Mouse (Mus musculus) MEL (cell line): ENCODE measurements around the gene Gxylt2. TPM values are rescaled to one million over a fixed set of nuclear protein-coding genes. Genes with fewer than 3 reads are reported as not detected.

ENCODE experiments used
- DNase-seq: peaks from one replicate; pipeline ENCODE4 v3.0.0; 2011; ENCODE audit warnings: low read depth, low spot score
- H3K27ac ChIP-seq: 2 replicates; pipeline ENCODE4 v1.5.1; 2012; ENCODE audit warnings: low read depth, mild to moderate bottlenecking, control low read depth, low read length, moderate library complexity; ENCODE audit not compliant: control insufficient read depth
- H3K27me3 ChIP-seq, 2 experiments: fragments of 150-350 bp in 1 of 2; sonication (generic) in 1 of 2; 2 replicates each; pipeline ENCODE4 v1.6.1; 2012; ENCODE audit warnings: low read length in 2 of 2, mild to moderate bottlenecking in 2 of 2, improper control_type of control experiment in 1 of 2, moderate library complexity in 1 of 2; ENCODE audit not compliant: insufficient read depth in 2 of 2, control insufficient read depth in 1 of 2
- H3K36me3 ChIP-seq, 2 experiments: 2 replicates each; pipeline ENCODE4 v1.6.1; 2012 to 2014; ENCODE audit warnings: low read length in 2 of 2, improper control_type of control experiment in 1 of 2, inconsistent platforms in 1 of 2, mild to moderate bottlenecking in 1 of 2; ENCODE audit not compliant: insufficient read depth in 2 of 2, control insufficient read depth in 1 of 2
- H3K4me1 ChIP-seq, 2 experiments: fragments of 150-350 bp in 1 of 2; sonication (generic) in 1 of 2; 2 replicates each; pipeline ENCODE4 v1.6.1; 2012; ENCODE audit warnings: low read length in 2 of 2, improper control_type of control experiment in 1 of 2, mild to moderate bottlenecking in 1 of 2; ENCODE audit not compliant: insufficient read depth in 2 of 2, control insufficient read depth in 1 of 2
- H3K4me3 ChIP-seq, 2 experiments: fragments of 150-350 bp in 1 of 2; sonication (generic) in 1 of 2; 2 replicates each; pipeline ENCODE4 v1.5.1; 2012; ENCODE audit warnings: low read depth in 2 of 2, low read length in 2 of 2, mild to moderate bottlenecking in 2 of 2, moderate library complexity in 2 of 2, control low read depth in 1 of 2, improper control_type of control experiment in 1 of 2; ENCODE audit not compliant: control insufficient read depth in 1 of 2, insufficient read depth in 1 of 2
- H3K79me2 ChIP-seq: 2 replicates; pipeline ENCODE4 v1.6.1; 2012; ENCODE audit warnings: mild to moderate bottlenecking, low read length, moderate library complexity; ENCODE audit not compliant: control insufficient read depth, poor library complexity, insufficient read depth
- H3K9ac ChIP-seq: 2 replicates; pipeline ENCODE4 v1.6.1; 2012; ENCODE audit warnings: low read depth, mild to moderate bottlenecking, control low read depth, low read length, moderate library complexity; ENCODE audit not compliant: control insufficient read depth, poor library complexity, severe bottlenecking
- H3K9me3 ChIP-seq: fragments of 150-350 bp; sonication (generic); replicated peaks from 2 replicates; pipeline ENCODE4 v1.6.1; 2012; ENCODE audit warnings: mild to moderate bottlenecking, low read length, improper control_type of control experiment, moderate library complexity; ENCODE audit not compliant: insufficient read depth
- BHLHE40 ChIP-seq: IDR thresholded peaks from 2 replicates; pipeline ENCODE4 v1.6.1; 2012; ENCODE audit warnings: low read depth, mild to moderate bottlenecking, inconsistent platforms, low read length, improper control_type of control experiment, borderline replicate concordance
- CHD2 ChIP-seq: IDR thresholded peaks from 2 replicates; pipeline ENCODE4 v1.6.1; 2011; ENCODE audit warnings: low read length, improper control_type of control experiment
- CTCF ChIP-seq, 3 experiments: IDR thresholded peaks in 2 of 3; conservative IDR thresholded peaks in 1 of 3; 2 replicates each; pipeline ENCODE4 v1.5.1; 2011 to 2012; ENCODE audit warnings: low read length in 3 of 3, low read depth in 2 of 3, mild to moderate bottlenecking in 2 of 3, improper control_type of control experiment in 1 of 3, inconsistent platforms in 1 of 3, mixed read lengths in 1 of 3, moderate library complexity in 1 of 3; ENCODE audit not compliant: control insufficient read depth in 1 of 3, insufficient read depth in 1 of 3, poor library complexity in 1 of 3, severe bottlenecking in 1 of 3
- ELF1 ChIP-seq: IDR thresholded peaks from 2 replicates; pipeline ENCODE4 v1.6.1; 2014; ENCODE audit warnings: low read depth, mild to moderate bottlenecking, inconsistent platforms, low read length, improper control_type of control experiment, moderate library complexity
- EP300 ChIP-seq, 2 experiments: IDR thresholded peaks; 2 replicates each; pipeline ENCODE4 v1.6.1; 2011; ENCODE audit warnings: improper control_type of control experiment in 2 of 2, low read length in 2 of 2, low read depth in 1 of 2, mild to moderate bottlenecking in 1 of 2
- ETS1 ChIP-seq: IDR thresholded peaks from 2 replicates; pipeline ENCODE4 v1.6.1; 2012; ENCODE audit warnings: low read depth, mild to moderate bottlenecking, inconsistent platforms, low read length, improper control_type of control experiment, moderate library complexity
- GABPA ChIP-seq: IDR thresholded peaks from 2 replicates; pipeline ENCODE4 v1.6.1; 2012; ENCODE audit warnings: low read depth, mild to moderate bottlenecking, inconsistent platforms, low read length, improper control_type of control experiment, moderate library complexity
- GATA1 ChIP-seq: IDR thresholded peaks from 2 replicates; pipeline ENCODE4 v1.6.1; 2011; ENCODE audit warnings: low read depth, low read length, improper control_type of control experiment
- HCFC1 ChIP-seq: IDR thresholded peaks from 2 replicates; pipeline ENCODE4 v1.6.1; 2012; ENCODE audit warnings: low read depth, mild to moderate bottlenecking, inconsistent platforms, low read length, improper control_type of control experiment, moderate library complexity
- MAFK ChIP-seq: IDR thresholded peaks from 2 replicates; pipeline ENCODE4 v1.6.1; 2011; ENCODE audit warnings: low read depth, mild to moderate bottlenecking, low read length, improper control_type of control experiment, borderline replicate concordance
- MAX ChIP-seq: IDR thresholded peaks from 2 replicates; pipeline ENCODE4 v1.6.1; 2011; ENCODE audit warnings: low read length, improper control_type of control experiment
- MAZ ChIP-seq: IDR thresholded peaks from 2 replicates; pipeline ENCODE4 v1.6.1; 2012; ENCODE audit warnings: low read depth, mild to moderate bottlenecking, inconsistent platforms, low read length, improper control_type of control experiment
- MXI1 ChIP-seq: IDR thresholded peaks from 2 replicates; pipeline ENCODE4 v1.6.1; 2011; ENCODE audit warnings: mild to moderate bottlenecking, low read depth, low read length, improper control_type of control experiment
- MYC ChIP-seq: IDR thresholded peaks from 2 replicates; pipeline ENCODE4 v1.6.1; 2011; ENCODE audit warnings: low read depth, mild to moderate bottlenecking, low read length, improper control_type of control experiment, moderate library complexity
- NELFE ChIP-seq: IDR thresholded peaks from 2 replicates; pipeline ENCODE4 v1.6.1; 2011; ENCODE audit warnings: low read depth, low read length, improper control_type of control experiment
- NRF1 ChIP-seq: IDR thresholded peaks from 2 replicates; pipeline ENCODE4 v1.6.1; 2014; ENCODE audit warnings: low read depth, mild to moderate bottlenecking, inconsistent platforms, low read length, improper control_type of control experiment, moderate library complexity; ENCODE audit not compliant: poor library complexity, insufficient read depth, severe bottlenecking
- POLR2A ChIP-seq, 2 experiments: IDR thresholded peaks; 2 replicates each; pipeline ENCODE4 v1.6.1; 2011 to 2012; ENCODE audit warnings: low read length in 2 of 2, mild to moderate bottlenecking in 2 of 2, control low read depth in 1 of 2, improper control_type of control experiment in 1 of 2, low read depth in 1 of 2, moderate library complexity in 1 of 2; ENCODE audit not compliant: control insufficient read depth in 1 of 2, insufficient read depth in 1 of 2, poor library complexity in 1 of 2
- RAD21 ChIP-seq: IDR thresholded peaks from 2 replicates; pipeline ENCODE4 v1.6.1; 2011; ENCODE audit warnings: mild to moderate bottlenecking, low read depth, low read length, improper control_type of control experiment
- SIN3A ChIP-seq: IDR thresholded peaks from 2 replicates; pipeline ENCODE4 v1.6.1; 2012; ENCODE audit warnings: low read length, improper control_type of control experiment, inconsistent platforms
- TAL1 ChIP-seq: IDR thresholded peaks from 2 replicates; pipeline ENCODE4 v1.6.1; 2012; ENCODE audit warnings: mild to moderate bottlenecking, inconsistent platforms, low read length, moderate library complexity, mixed read lengths
- TBP ChIP-seq: IDR thresholded peaks from 2 replicates; pipeline ENCODE4 v1.8.0; 2011; ENCODE audit warnings: low read depth, low read length, improper control_type of control experiment
- TCF12 ChIP-seq: IDR thresholded peaks from 2 replicates; pipeline ENCODE4 v1.6.1; 2014; ENCODE audit warnings: low read depth, mild to moderate bottlenecking, inconsistent platforms, low read length, improper control_type of control experiment, moderate library complexity
- UBTF ChIP-seq: IDR thresholded peaks from 2 replicates; pipeline ENCODE4 v1.6.1; 2012; ENCODE audit warnings: low read depth, mild to moderate bottlenecking, inconsistent platforms, low read length, improper control_type of control experiment, moderate library complexity, borderline replicate concordance; ENCODE audit not compliant: insufficient read depth
- USF1 ChIP-seq: IDR thresholded peaks from 2 replicates; pipeline ENCODE4 v1.6.1; 2014; ENCODE audit warnings: low read depth, mild to moderate bottlenecking, inconsistent platforms, low read length, improper control_type of control experiment, moderate library complexity
- USF2 ChIP-seq, 2 experiments: IDR thresholded peaks; 2 replicates each; pipeline ENCODE4 v1.6.1; 2011 to 2012; ENCODE audit warnings: improper control_type of control experiment in 2 of 2, low read length in 2 of 2, borderline replicate concordance in 1 of 2, inconsistent platforms in 1 of 2, low read depth in 1 of 2, mild to moderate bottlenecking in 1 of 2; ENCODE audit not compliant: insufficient read depth in 1 of 2
- ZC3H11A ChIP-seq: IDR thresholded peaks from 2 replicates; pipeline ENCODE4 v1.6.1; 2012; ENCODE audit warnings: low read depth, mild to moderate bottlenecking, inconsistent platforms, low read length, improper control_type of control experiment
- ZKSCAN1 ChIP-seq: IDR thresholded peaks from 2 replicates; pipeline ENCODE4 v1.6.1; 2012; ENCODE audit warnings: low read depth, mild to moderate bottlenecking, inconsistent platforms, low read length, improper control_type of control experiment, moderate library complexity
- ZMIZ1 ChIP-seq: IDR thresholded peaks from 2 replicates; pipeline ENCODE4 v1.6.1; 2012; ENCODE audit warnings: low read depth, mild to moderate bottlenecking, inconsistent platforms, low read length, improper control_type of control experiment, moderate library complexity
- ZNF384 ChIP-seq: IDR thresholded peaks from 2 replicates; pipeline ENCODE4 v1.6.1; 2012; ENCODE audit warnings: low read depth, mild to moderate bottlenecking, inconsistent platforms, low read length, improper control_type of control experiment
- polyA plus RNA-seq, 2 experiments: library from polyadenylated mRNA; stranded (reverse) in 1 of 2; unstranded in 1 of 2; fragments of >175 nt in 1 of 2; fragments of >200 nt in 1 of 2; gene quantifications; 2 replicates each; pipeline versions ENCODE4 v1.2.1 to v1.2.4; 2012; ENCODE audit warnings: low replicate concordance in 2 of 2, low read depth in 1 of 2; ENCODE audit not compliant: insufficient read length in 2 of 2, insufficient read depth in 1 of 2, missing spikeins in 1 of 2
- total RNA-seq: library from RNA; depleted of rRNA; stranded (reverse); fragments of 300-350 nt; gene quantifications from 2 replicates; pipeline ENCODE4 v1.2.3, GENCODE M21; 2012

The Gxylt2 gene
- total and polyA plus RNA-seq, 3 experiments, result not detected

GRCm38 (mm10) chr6:100778595-100778994 is 74.1 kb downstream of the Gxylt2 start:
- no peak overlapping the region for H3K27ac ChIP-seq

DNA sequence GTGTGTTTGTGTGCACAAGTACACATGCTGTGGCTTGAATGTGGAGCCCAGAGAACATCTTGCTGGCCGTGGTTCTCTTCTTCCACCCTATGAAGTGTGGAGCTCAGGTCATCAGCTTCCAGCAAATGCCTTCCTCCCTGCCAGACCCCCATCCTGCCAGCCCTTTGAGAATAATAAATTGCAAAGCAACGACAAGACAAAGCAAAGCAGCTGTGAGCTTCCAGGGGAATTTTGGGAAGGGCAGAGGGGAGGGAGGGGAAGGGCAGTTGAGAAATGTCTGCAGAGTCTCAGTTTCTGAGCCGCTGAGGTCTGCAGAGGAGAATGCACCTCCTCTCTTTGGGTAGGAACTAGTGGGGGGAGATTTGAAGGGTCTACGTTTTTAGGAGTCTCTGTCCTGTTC is 75.9 kb downstream of the Gxylt2 start:
- no peaks in the 10 kb centered on the region for H3K9me3 ChIP-seq
- H3K4me3 ChIP-seq, result no peak overlapping the region
- H3K27ac ChIP-seq, result no peak overlapping the region
- no peaks in the 10 kb centered on the region for H3K79me2 ChIP-seq
- TF ChIP-seq SIN3A (no peak), TAL1 (no peak), ZC3H11A (no peak), UBTF (no peak), ZNF384 (no peak), TBP (no peak), GATA1 (no peak), USF1 (no peak), TCF12 (no peak), MAFK (no peak), MAX (no peak), ETS1 (no peak), CTCF (IDR thresholded peaks at IDR 0.05 in 2 of 3, conservative IDR thresholded peaks at IDR 0.05 in 1 of 3; ENCODE audit: control insufficient read depth in 1 of 3, insufficient read depth in 1 of 3, low read depth in 2 of 3, low read length in 3 of 3, poor library complexity in 1 of 3, severe bottlenecking in 1 of 3) (no peak)
- no peaks in the 10 kb centered on the region; a peak in 1 of 4 replicates for H3K27me3 ChIP-seq
- no peaks in the 10 kb centered on the region for H3K36me3 ChIP-seq
- no peaks in the 10 kb centered on the region for H3K4me1 ChIP-seq
- no peak overlapping the region for H3K9ac ChIP-seq
- no peak for DNase-seq

More at GRCm38 (mm10) chr6:100778595-100778994, 74.1 kb downstream of the Gxylt2 start:
- Histone ChIP-seq H3K4me3 (no peak overlapping the region), H3K27me3 (peaks cover 0 to 2% of the 10 kb centered on the region in 2 experiments; a peak in 2 of 4 replicates), H3K9me3 (no peaks in the 10 kb centered on the region), H3K79me2 (no peaks in the 10 kb centered on the region), H3K4me1 (no peaks in the 10 kb centered on the region)
- no peak for DNase-seq
- no peak for TF ChIP-seq UBTF
- no peak for TF ChIP-seq BHLHE40
- TF ChIP-seq GATA1, result no peak
- TF ChIP-seq ELF1, result no peak
- TF ChIP-seq CHD2, result no peak
- no peak for TF ChIP-seq SIN3A
- TF ChIP-seq ZMIZ1, result no peak
- TF ChIP-seq ZKSCAN1, result no peak
- TF ChIP-seq MXI1, result no peak
- TF ChIP-seq EP300 (IDR thresholded peaks at IDR 0.05; ENCODE audit: low read depth in 1 of 2, low read length in 2 of 2), result no peak
- no peak for TF ChIP-seq MAZ
- no peak for TF ChIP-seq POLR2A (IDR thresholded peaks at IDR 0.05; ENCODE audit: control insufficient read depth in 1 of 2, insufficient read depth in 1 of 2, low read depth in 1 of 2, low read length in 2 of 2, poor library complexity in 1 of 2)
- TF ChIP-seq NELFE, result no peak
- no peak for TF ChIP-seq HCFC1
- TF ChIP-seq RAD21, result no peak
- no peak for TF ChIP-seq NRF1
- TF ChIP-seq USF2 (IDR thresholded peaks at IDR 0.05; ENCODE audit: borderline replicate concordance in 1 of 2, insufficient read depth in 1 of 2, low read depth in 1 of 2, low read length in 2 of 2), result no peak
- TF ChIP-seq GABPA, result no peak
- TF ChIP-seq MYC, result no peak
- TF ChIP-seq TAL1, result no peak
- TF ChIP-seq, all 39 proteins: peak for 0
- no peaks in the 10 kb centered on the region for H3K36me3 ChIP-seq
- H3K9ac ChIP-seq, result no peak overlapping the region
